Mouse (Mus musculus) gastrocnemius, postnatal 14 days (tissue): ENCODE results near the gene Smim27. TPM values are rescaled to one million over a fixed set of nuclear protein-coding genes. Genes with fewer than 3 reads are reported as not detected.

ENCODE experiments used
- DNase-seq: peaks from one replicate; pipeline ENCODE4 v3.0.0; 2021; ENCODE audit warnings: mixed read lengths
- intact Hi-C: fragments of 180-260 bp; cut with DNase I; formaldehyde crosslinking; loops from one replicate; pipeline ENCODE4 v1.15.1; 2025; ENCODE audit warnings: low total_unique reads
- long read RNA-seq, 2 experiments: library from polyadenylated mRNA; stranded (forward); transcript quantifications; one replicate each; pipeline ENCODE4 v2.0.0; 2021
- total RNA-seq, 2 experiments: library from RNA; stranded (reverse); gene quantifications; 2 replicates each; pipeline ENCODE4 v1.2.3; 2021

Smim27 gene
- 10 to 100 TPM; 38.9 to 45.9 TPM for total RNA-seq
- long read RNA-seq, experiment 1, transcript Smim27-201 (2 exons, 1,044 nt), result major isoform, 34 of 34 reads
- long read RNA-seq, experiment 1, partial matches to known transcripts, result 0 of 34 reads
- long read RNA-seq, experiment 1, other reads (novel, unspliced or antisense), result 0 of 34 reads
- long read RNA-seq, experiment 2, transcript Smim27-201 (2 exons, 1,044 nt), result major isoform, 34 of 37 reads
- long read RNA-seq, experiment 2, partial matches to known transcripts, result 3 of 37 reads
- long read RNA-seq, experiment 2, other reads (novel, unspliced or antisense), result 0 of 37 reads

DNA sequence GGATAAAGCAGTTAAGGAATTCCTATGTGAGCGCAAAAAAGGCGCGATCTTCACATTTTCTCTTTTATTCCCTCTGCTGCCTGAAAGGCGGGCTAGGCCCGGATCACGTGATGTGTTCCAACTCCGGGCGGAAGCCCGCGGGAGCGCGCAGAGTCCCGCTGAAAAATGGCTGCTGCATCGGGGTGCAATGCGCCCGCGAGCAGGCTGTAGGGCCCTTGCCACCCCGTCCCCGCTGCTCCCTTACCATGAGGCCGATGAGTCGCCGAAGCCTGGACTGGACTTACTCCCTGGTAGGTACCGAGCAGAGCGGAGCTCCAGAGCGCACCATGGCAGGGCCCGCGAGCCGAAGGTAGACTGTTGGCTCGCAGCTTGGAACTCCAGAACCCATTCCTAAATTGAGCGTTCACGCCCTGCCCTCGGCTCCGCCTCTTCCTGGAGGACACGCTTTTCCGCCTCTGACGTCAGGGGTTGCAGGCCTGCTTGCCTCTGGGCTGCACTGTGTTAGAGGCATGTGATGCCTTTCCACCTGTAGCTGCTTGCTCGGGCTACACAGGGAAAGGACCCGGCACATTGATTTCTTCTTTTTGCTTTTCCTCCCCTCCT, at the start of gene Smim27, which contains the start of gene Topors:
TSS of gene Smim27 (plus strand) at position 150 of the 603 bp plus-strand sequence.
TSS of gene Topors (minus strand) at position 421 of the 603 bp plus-strand sequence.
- intact Hi-C loops, result no loop called here
- DNase-seq, result peak; percentile 95

GRCm38 (mm10) chr4:40220437-40220836, 48.9 kb upstream of the Smim27 start:
- intact Hi-C loops, result no loop called here
- DNase-seq, result no peak

GRCm38 (mm10) chr4:40221004-40221760, 48.2 kb upstream of the Smim27 start:
- no peak for DNase-seq

GRCm38 (mm10) chr4:40221876-40222585, 47.3 kb upstream of the Smim27 start:
- intact Hi-C loops, result no loop called here
- DNase-seq, result no peak

More at GRCm38 (mm10) chr4:40221004-40221760, 48.2 kb upstream of the Smim27 start:
- intact Hi-C loops, result no loop called here

DNA sequence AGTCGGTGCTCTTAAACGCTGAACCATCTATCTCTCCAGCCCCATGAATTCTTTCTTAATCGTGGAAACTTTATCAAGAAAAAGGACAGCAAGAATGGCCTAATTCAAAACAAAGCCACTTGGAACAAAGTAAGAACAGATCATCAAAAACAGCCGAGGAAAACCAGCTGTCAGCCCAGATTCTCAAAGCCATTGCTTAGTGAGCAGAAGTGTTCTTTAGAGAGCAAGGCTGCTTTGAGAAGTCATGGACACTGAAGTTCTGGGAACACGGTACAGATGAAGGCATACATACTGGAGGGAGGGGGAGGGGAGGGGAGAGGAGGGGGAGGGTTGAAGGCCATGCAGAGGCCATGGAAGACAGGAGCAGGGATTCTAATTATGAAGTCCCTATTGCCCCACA, 43.3 kb upstream of the Smim27 start:
- intact Hi-C loops, result no loop called here
- no peak for DNase-seq

- intact Hi-C loops, result no loop called here
- no peak for DNase-seq
These were observed 42.2 kb upstream of the Smim27 start for GRCm38 (mm10) chr4:40227131-40227530.

GRCm38 (mm10) chr4:40227886-40228285, 41.5 kb upstream of the Smim27 start:
- no peak for DNase-seq
- intact Hi-C loops, result no loop called here

DNA sequence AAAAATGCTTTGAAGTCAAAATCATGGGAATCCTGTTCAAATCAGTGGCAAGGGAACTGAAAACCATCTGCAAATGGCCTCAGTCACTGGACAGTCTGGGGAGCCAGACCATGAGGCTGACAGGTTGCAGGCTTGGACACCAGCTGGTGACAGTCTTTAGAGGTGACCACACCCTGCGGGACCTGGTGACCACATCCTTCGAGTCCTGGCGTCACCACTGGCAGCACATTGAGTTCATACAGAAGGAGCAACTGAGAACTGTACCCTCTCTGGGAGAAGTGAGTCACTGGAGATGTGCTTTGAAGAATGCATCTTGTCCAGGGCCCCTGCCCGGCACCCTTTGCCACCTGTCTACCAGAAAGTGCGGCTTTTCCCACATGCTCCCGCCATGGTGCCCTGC, 39.7 kb upstream of the Smim27 start:
- DNase-seq, result no peak
- intact Hi-C loops, result no loop called here

- DNase-seq, result no peak
- intact Hi-C loops, result no loop called here
These were observed 36.2 kb upstream of the Smim27 start for GRCm38 (mm10) chr4:40233062-40233664.

- DNase-seq, result no peak
- intact Hi-C loops, result no loop called here
These were observed 35.1 kb upstream of the Smim27 start for GRCm38 (mm10) chr4:40234256-40234655.

DNA sequence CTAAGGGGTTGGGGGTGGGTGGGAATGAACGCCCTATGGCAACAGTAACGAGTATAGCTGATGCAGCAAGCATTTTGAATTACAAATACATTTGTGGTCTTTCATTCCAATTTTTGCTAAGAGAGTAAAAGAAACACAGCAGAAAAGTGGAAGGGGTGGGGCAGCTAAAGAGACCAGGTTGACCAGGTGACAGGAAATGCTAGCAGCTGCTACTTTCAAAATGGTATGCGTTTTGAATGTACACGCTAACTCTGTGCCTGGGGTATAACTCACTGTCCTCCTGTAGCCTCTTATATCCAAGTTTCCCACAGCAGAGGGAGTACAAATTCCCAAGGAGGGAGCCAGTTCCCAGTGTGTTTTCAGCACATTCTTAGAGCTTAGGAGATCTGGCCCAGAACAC, 32.5 kb upstream of the Smim27 start:
- DNase-seq, result no peak
- intact Hi-C loops, result no loop called here

DNA sequence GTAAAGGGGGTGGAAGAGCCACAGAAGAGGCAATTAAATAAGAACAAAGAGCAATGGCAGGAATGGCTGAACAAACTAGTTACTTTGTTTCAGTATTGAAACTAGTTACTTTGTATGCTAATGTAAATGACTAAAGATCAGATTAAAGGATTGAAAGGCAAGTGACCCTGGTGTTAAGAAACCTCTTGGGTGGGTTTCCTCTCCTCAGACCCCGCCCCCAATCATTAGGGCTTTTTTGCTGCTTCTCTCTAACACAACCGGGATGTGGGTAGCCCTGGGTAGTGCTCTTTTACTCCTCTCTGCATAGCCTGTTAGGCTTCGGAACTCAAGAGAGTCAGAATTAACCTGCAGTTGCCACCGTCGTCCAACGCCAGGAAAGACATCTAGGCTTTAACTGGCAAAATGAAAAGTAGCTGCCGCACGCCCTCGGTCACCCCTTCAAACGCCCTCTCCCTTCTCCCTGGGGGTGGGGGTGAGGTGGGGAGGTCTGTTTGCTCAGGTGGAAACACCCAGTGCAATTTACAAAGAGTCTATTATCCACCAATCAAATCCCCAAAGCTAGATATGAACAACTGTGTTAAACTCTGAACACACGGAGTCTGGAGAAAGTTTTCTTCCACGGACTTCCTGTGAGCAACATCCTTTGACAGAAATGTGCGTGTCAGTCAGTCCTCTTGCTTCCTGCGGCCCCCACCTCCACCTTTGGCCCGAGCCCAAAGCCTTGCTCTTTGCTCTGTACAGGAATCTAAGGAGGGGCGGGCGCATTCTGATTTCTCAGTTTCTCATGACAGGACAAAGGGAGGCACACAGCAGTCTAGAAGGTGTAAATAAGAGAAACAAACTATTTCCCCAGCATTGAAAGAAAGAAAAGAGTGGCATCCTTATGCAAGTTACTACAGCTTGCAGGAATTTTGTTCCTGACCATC, 30.6 kb upstream of the Smim27 start:
- intact Hi-C loops, result no loop called here

DNA sequence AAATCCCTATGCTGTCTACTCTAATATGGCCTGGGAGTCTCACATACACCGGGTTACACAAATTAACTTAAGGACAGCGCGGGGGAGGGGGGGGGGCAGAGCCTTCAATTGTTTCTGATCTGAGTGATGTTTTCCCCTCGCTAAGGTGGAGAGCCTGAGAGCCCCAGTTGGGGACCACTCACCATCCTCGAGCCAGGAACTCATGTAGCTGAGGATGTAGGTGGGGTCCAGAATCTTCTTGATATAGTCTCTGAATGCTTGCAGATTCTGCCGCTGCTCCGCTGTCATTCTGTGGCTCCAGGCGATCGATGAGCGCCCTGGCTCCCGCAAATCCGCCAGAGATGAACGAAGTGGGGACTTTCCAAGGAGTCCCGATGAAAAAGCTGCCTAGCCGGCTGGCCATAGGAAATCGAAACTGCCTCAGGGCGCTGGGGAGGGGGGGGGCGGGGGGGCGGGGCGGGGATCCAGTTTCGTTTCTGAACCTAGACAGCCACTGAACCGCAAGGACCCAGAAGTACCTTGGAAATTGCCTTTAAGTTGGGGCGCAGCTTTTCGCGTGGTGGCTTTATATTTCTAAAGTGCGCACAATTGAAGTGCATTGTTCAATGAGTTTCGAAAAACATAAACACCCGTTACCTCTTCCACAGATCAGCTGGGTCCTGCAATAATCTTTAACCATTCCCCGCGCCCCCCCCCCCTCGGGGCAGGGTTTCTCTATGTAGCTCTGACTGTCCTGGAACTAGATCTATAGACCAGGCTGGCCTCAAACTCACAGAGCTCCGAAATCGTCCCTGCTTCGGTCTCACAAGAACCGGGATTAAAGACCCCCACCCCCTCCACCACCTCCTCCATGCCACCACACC, 29.7 kb upstream of the Smim27 start, which contains the start of gene Ddx58:
TSS of gene Ddx58 (minus strand) at position 420 of the 863 bp plus-strand sequence.
- intact Hi-C loops, result no loop called here

More for the DNA sequence above, 30.6 kb upstream of the Smim27 start:
- peak; percentile 59 for DNase-seq

DNA sequence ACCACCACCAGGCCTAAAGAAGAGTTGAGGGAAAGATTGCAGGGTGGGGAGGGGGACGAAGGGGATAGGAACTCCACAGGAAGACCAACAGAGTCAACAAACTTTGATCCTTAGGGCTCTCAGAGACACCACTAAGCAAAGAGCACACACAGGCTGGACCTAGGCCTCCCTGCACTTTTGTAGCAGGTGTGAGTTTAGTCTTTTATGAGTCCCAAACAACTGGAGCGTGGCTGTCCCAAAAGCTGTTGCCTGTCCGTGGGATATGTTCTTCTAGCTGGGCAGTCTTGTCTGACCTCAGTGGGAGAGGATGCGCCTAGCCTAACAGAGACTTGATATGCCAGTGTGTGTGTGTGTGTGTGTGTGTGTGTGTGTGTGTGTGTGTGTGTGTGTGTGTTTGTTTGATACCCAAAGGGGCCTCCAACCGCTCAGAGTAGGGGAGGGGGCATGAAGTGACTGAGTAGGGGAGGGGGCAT, 29.1 kb upstream of the Smim27 start:
- intact Hi-C loops, result no loop called here
- no peak for DNase-seq

More for the DNA sequence above, 29.7 kb upstream of the Smim27 start, which contains the start of gene Ddx58:
- peak; percentile 23 for DNase-seq

GRCm38 (mm10) chr4:40241928-40242327, 27.5 kb upstream of the Smim27 start:
- intact Hi-C loops, result no loop called here
- DNase-seq, result no peak

DNA sequence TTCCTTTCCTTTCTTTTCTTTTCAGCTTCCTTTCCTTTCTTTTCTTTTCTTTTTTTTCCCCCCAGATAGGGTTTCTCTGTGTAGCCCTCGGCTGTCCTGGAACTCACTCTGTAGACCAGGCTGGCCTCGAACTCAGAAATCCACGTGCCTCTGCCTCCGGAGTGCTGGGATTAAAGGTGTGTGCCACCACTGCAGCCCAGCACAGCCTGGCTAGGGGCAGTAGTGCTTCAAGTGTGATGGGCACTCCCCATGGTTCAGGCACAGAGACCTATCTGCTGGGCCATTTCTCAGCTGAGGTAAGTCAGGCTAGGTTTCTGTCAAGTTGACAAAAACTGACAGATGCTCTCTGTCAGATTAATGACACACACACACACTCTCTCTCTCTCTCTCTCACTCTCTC, 26.4 kb upstream of the Smim27 start:
- intact Hi-C loops, result no loop called here
- no peak for DNase-seq

- intact Hi-C loops, result no loop called here
- DNase-seq, result no peak
These were observed 25.3 kb upstream of the Smim27 start for GRCm38 (mm10) chr4:40244035-40244434.
